Mouse (Mus musculus) kidney, postnatal 36 days (tissue): ENCODE data around the gene Ptx3.
A peak's percentile ranks its signal among the peaks of the same experiment; 100 is the strongest.
"Not testable (repeated sequence)": the region's sequence is repeated elsewhere in the genome, so short reads cannot be mapped to it uniquely, and the experiment has no call there.

Experiments used
- DNase-seq, 2 experiments: peaks; one replicate each; pipeline ENCODE4 v3.0.0; 2021 to 2022; ENCODE audit warnings: mixed read lengths in 2 of 2

The Ptx3 gene

DNA sequence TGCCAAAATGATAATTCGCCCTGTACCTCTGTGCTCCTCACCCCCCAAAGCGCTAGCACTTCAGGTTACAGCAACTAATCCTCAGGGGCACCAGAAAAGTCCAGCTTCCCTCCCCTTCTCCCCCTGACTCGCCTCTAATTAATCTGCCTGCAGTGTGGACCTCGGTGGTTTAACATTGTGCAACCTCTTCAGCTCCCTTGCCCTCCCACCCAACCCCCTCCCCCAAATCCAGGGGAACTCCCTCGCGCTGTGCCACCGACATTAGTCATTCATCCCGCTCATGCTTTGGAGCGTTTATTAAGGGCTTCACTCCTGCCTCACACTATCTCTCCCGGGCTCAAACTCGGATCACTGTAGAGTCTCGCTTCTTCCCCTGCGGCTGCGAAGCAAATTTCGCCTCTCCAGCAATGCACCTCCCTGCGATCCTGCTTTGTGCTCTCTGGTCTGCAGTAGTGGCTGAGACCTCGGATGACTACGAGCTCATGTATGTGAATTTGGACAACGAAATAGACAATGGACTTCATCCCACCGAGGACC lies at the start of gene Ptx3:
Gene Ptx3 (plus strand): TSS at position 256 of the 537 bp plus-strand sequence.
- DNase-seq: no peak

- no peak for DNase-seq
These were observed 46.8 kb upstream of the Ptx3 start for GRCm38 (mm10) chr3:66172907-66173306.

GRCm38 (mm10) chr3:66179647-66180046 lies 40.1 kb upstream of the Ptx3 start:
- no peak for DNase-seq

DNA sequence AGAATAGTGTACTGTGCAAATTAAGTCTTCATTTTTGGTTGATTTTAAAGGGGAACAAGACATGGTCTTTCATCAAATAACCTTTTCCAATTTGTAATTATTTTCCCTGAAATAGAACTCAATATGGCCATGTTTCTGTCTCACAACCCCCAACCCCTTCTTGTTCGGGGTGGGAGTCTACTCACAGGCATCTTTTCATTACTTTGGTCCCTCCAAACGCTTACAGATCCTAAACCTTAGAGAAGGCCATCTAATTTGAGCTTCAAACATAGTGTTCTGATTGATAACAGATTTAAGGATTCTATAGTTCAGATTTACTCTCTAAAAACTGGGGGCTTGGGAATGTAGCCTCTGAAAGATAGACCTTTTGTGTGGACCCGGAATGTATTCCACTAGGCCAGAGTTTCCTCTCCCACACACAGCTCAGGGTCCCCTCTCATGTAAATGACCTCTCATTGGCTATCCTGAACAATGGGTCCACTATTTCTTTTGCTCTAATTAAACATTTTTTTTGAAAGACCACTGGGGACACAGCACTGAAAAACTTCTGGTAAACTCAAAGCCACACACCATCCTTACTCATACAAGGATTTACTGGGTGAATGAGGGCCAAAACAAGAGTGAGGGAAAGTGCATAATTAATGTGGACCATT lies 25.7 kb upstream of the Ptx3 start:
- no peak for DNase-seq

GRCm38 (mm10) chr3:66208836-66209573 lies 10.7 kb upstream of the Ptx3 start:
- no peak for DNase-seq

- no peak for DNase-seq
These were observed 6.2 kb upstream of the Ptx3 start for GRCm38 (mm10) chr3:66213524-66213923.

DNA sequence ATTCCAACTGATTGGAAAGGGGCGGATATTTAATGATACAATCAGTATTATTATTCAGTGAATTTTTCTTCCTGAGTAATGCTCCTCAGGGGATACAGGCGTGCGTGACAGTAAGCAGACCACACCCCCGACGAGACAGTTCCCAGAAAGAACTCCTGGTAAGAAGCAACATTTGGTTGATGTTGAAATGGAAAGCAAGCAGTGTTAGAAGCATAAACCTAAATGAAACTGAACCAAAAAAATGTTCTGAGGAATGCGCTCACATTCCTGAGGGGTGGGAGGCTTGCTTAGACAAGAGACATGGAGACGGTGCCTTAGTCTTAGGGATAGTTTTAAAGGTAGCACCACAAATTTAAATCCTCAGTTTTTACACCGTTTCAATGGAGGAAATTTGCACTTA lies 4.0 kb upstream of the Ptx3 start:
- DNase-seq: no peak

GRCm38 (mm10) chr3:66220554-66221242 lies 988 bp downstream of the Ptx3 start:
- DNase-seq: peak; percentile 2 to 38

GRCm38 (mm10) chr3:66221243-66221611 lies 1.5 kb downstream of the Ptx3 start:
- DNase-seq: peak; percentile 36 to 43

DNA sequence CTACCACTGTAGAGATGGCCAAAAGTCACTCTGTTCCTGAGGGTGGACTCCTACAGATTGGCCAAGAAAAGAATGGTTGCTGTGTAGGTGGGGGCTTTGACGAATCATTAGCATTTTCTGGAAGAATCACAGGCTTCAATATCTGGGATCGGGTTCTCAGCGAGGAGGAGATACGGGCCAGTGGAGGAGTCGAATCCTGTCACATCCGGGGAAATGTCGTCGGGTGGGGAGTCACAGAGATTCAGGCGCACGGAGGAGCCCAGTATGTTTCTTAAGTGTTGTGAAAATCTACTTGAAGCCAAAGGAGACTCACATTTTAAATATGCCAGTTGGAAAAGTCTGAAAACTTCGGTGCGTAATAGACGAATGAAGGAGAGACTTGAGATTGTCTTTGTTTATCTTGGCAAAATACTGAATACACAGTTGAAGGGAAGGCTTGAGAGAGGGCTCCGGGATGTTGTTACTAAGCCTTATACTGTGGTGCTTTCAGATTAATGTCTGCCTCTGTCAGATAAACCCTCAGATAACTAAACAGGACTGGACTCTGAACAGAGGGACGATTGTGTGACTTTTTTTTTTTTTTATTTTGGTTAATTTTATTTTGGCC lies 5.3 kb downstream of the Ptx3 start:
- no peak for DNase-seq

- not testable (repeated sequence) for DNase-seq
These were observed 16.6 kb downstream of the Ptx3 start for GRCm38 (mm10) chr3:66236234-66236871.

DNA sequence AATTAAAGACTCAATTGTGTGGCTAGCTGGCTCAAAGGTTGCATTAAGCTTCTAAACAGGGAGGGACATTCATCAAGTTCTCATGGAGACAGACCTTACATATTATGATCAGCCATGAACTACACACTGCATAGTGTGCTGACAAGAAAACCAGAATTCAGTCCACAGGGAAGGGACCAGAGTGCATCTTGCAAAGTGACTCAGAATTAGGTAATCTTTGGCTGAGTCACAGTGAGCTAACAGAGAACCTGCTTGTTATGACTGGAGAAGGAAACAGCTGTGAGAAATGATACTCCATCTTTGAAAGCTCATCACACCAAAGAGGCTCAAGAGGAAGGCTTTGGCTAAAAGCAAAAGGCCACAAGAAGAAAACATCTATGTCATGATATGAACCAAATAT lies 20.8 kb downstream of the Ptx3 start:
- DNase-seq: no peak

DNA sequence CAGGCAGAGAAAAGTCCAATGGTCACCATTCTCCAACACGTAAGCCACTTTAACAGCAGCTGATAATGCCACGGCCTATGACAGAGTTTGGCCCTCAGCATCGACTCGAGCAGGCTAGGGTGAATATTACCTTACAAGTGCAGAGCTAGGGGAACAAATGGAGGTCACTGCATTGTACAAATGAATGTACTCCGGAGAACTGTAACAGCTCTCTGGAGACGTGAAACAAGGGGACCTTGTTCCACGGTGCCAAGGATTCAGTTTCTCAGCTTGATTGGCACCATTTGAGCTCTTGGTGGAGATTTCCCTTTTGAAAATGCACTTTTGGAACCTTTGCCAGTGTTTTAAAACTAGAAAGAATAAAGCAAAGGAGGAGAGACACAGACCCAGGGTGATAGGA lies 32.1 kb downstream of the Ptx3 start:
- no peak for DNase-seq

- no peak for DNase-seq
These were observed 34.9 kb downstream of the Ptx3 start for GRCm38 (mm10) chr3:66254504-66255105.

DNA sequence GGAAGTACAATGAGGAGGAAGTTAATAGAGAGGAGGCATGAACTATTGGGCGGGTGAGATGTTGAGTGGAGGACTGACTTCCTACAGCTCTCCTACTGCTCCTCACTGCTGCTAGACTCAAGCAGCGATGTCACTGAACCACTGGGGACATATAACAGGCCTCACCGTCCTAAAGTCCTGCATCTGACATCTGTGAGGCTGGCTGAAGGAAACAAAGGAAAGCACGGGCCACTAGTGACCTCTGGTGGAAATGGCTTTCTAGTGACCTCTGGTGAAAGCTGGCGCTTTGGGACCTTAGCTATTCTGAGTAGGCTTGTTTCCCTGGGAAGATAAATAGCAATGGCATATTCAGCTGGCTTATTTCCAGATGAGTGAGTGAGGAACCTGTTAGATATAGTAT lies 42.6 kb downstream of the Ptx3 start:
- DNase-seq: peak; percentile 1 to 14

DNA sequence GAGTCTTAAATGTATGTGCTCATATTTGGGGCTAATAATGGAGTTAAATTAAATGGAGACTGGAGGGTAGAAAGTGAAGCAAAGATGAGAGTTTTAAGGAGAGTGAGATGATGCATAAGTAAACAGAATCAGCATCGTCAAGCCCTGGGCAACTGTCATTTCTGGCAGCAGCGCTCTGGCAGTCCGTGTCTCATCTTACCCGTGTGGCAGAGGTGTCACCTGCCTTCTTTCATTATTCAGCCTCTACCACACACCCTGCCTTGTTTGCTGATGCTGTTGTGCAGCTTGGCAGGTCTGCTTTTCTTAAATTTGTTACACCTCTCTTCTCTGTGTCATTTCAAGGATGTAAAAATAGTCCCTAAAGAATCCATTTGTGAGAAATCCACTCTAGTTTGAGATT lies 43.6 kb downstream of the Ptx3 start:
- DNase-seq: no peak
